Mouse (Mus musculus): ENCODE measurements around the gene Tprkb. TPM values are rescaled to one million over a fixed set of nuclear protein-coding genes. Genes with fewer than 3 reads are reported as not detected.
"Not testable (repeated sequence)": the region's sequence is repeated elsewhere in the genome, so short reads cannot be mapped to it uniquely, and the experiment has no call there.

Tprkb gene
- 8.1 and 15.2 TPM in 2 replicates for polyA plus RNA-seq (2012; rRNA removed)

DNA sequence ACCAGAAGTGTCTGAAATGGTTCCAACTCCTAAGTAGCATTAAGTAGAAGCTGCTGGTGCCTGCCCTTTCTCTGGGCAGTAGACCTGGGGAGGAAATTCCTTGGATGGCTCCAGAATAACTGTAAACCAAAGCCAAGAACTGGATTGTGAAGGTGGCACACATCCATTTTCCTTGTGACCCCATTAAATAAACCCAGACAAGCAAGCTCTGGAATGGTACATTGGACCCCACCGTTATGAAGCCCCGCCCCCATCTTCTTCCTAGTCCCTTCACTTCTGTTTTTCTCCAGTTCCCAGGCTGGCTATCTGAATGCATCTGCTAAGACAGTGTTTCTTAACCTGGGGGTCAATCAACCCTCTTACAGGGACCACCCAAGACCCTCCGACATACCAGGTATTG, at the start of gene Tprkb:
Gene Tprkb (plus strand): TSS at position 279 of the 400 bp plus-strand sequence.
- no peak for DNase-seq
- TF ChIP-seq CTCF (IDR thresholded peaks at IDR 0.05; ENCODE audit: insufficient read depth, low read length): no peak
- no peak for TF ChIP-seq POLR2A (IDR thresholded peaks at IDR 0.05; ENCODE audit: borderline replicate concordance, extremely low read depth, low read depth, low read length)
- 70% methylated on average over 3 of the region's 3 CpGs for WGBS
- Histone ChIP-seq H3K4me1 (ENCODE audit: control insufficient read depth, insufficient read depth, low read length) (peaks cover 2% of the 10 kb centered on the region; the same call in 1 of the 2 replicates), H3K4me3 (replicated peaks; ENCODE audit: extremely low read depth, low read depth, low read length) (no peak within 1 kb of the TSS)

DNA sequence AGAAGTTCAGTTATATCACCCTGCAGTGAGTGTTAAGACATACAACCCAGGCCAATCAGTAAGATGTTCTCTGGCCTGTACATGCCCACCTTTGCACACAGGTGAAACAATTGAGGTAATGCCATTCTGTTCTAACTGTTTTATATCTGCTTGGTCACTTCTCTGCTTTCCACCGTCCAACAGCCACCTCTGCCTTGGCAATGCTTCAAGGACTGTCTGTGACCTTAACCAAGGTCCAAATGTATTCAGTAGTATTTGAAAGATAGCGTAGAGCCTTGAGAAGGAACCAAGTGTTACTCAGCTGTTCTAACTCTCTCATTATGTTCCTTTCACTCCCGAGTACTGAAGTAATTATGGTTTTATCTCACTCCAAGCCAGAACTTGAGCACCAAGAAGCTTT, 49.1 kb upstream of the Tprkb start:
- Histone ChIP-seq H3K4me1 (ENCODE audit: control insufficient read depth, insufficient read depth, low read length) (no peaks in the 10 kb centered on the region), H3K4me3 (replicated peaks; ENCODE audit: extremely low read depth, low read depth, low read length) (no peak overlapping the region)
- DNase-seq: no peak
- TF ChIP-seq CTCF (IDR thresholded peaks at IDR 0.05; ENCODE audit: insufficient read depth, low read length) (no peak), POLR2A (IDR thresholded peaks at IDR 0.05; ENCODE audit: borderline replicate concordance, extremely low read depth, low read depth, low read length) (no peak)
- WGBS: 52% methylated on average over 3 of the region's 3 CpGs

DNA sequence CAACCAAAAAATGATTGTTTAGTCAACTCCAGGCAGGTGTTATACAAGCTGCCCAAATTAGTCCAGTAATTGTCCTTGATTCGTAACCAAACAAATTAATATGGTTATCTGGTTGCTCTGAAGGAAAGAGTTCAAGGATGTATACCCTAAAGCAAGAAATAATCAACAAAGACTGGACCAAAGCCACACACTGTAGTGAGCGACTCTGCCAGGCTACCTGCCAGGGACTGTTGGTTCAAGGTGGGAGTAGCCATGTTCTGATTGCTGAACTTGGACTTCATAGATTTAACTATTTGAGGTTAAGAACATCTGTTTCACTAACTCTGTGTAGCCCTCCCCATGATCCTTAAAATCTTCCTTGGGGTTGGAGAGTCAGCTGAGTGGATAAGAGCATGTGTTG, 48.5 kb upstream of the Tprkb start:
- no peaks in the 10 kb centered on the region for H3K4me1 ChIP-seq (ENCODE audit: control insufficient read depth, insufficient read depth, low read length)
- DNase-seq: no peak
- no peak for TF ChIP-seq POLR2A (IDR thresholded peaks at IDR 0.05; ENCODE audit: borderline replicate concordance, extremely low read depth, low read depth, low read length)
- no peak for TF ChIP-seq CTCF (IDR thresholded peaks at IDR 0.05; ENCODE audit: insufficient read depth, low read length)
- no peak overlapping the region for H3K4me3 ChIP-seq (replicated peaks; ENCODE audit: extremely low read depth, low read depth, low read length)
- 74% methylated on average over 2 of the region's 2 CpGs for WGBS

DNA sequence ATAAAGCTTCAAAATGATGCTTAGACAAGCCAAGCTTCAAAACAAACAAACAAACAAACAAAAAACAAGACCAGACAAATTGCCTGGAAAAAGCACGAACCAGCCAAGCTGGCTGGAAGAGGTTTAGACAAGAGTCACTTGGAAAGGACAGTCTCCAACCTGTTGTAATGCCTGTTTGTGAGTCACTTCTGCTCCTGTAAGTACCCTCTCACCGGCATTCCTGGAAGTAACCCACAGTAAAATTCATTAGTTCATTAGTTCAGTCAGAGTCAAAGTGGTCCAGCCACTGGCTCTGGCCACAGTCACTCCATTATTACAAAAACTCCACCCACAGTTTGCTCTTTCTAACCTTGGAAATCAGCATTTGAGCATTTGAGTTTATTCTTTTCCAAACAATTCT, 47.8 kb upstream of the Tprkb start:
- TF ChIP-seq POLR2A (IDR thresholded peaks at IDR 0.05; ENCODE audit: borderline replicate concordance, extremely low read depth, low read depth, low read length): no peak
- TF ChIP-seq CTCF (IDR thresholded peaks at IDR 0.05; ENCODE audit: insufficient read depth, low read length): no peak
- no peaks in the 10 kb centered on the region for H3K4me1 ChIP-seq (ENCODE audit: control insufficient read depth, insufficient read depth, low read length)
- no peak for DNase-seq
- H3K4me3 ChIP-seq (replicated peaks; ENCODE audit: extremely low read depth, low read depth, low read length): no peak overlapping the region
- WGBS: 72% methylated on average over 2 of the region's 2 CpGs

DNA sequence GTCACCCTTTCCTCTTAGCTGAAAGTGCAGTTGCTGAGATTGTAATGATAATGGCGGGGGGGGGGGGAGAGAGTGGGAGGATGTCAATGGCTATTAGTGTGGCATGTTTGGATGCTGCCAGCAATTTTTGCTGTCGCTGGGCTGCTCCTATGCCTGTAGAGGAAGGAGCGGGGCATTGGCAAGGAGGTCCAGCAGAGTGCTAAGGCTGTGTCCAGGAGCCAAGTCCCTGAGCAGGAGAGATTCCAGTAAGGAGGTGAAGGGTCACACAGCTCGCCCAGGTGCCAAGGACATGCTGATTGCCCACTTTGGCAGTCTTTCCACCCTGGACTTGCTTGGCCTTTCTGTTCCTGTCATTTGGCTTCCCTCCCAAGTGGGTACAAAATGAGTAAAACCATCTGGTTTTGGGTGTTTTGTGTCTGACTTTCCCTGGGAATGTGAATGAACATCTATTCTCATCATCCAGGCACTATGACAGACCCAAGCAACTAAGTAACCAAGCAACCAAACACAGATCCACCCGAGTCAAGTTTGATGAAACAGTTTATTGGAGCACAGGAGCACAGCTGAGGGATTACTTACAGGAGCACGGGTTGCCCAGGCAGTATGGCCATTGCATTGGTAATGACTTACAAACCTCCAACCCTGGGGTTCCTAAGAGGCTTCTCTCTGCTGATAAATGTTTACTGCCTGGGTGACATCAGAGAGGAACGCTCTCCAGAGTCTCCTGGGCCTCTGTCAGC, 46.6 kb upstream of the Tprkb start:
- H3K4me1 ChIP-seq (ENCODE audit: control insufficient read depth, insufficient read depth, low read length); DNase-seq; H3K4me3 ChIP-seq (replicated peaks; ENCODE audit: extremely low read depth, low read depth, low read length): not testable (repeated sequence)
- 59% methylated on average over 6 of the region's 7 CpGs for WGBS

DNA sequence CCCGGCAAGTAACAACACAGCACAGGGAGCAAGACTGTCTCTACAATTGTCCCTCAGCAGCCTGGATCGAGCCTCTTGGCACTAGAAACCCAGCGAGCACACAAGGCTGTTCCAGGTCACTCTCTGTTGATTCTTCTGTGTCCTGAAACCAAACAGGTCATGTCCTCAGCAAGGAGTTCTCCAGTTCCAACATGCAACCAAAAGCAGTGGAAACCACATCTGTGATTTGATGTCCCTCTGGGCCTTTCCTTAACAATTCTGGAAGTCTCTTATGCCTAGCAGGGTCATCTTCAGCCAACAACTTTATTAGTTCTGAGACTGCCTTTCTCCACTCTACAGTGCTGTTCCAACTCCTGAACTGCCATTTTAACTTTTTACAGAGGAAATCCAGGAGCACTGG, 45.5 kb upstream of the Tprkb start:
- DNase-seq; H3K4me1 ChIP-seq (ENCODE audit: control insufficient read depth, insufficient read depth, low read length); H3K4me3 ChIP-seq (replicated peaks; ENCODE audit: extremely low read depth, low read depth, low read length): not testable (repeated sequence)
- WGBS: 81% methylated on average over 3 of the region's 3 CpGs

DNA sequence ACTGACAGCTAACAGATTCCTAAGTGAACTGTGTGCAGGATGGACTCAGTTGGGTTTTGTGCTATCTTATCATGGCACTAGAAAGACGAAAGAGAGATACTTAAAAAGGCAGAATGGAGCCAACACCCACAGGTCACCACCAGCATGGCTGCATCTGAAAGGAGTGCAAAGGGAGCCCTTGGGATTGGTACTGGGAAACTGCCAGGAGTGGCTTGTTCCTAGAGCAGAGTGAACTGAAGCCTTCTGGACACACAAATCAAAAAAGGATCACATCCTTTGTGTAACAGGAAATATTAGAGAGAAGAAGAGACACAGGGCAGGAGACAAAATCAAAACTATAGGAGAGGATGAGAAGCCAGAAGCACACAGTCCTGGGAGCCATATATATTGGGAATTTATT, 44.7 kb upstream of the Tprkb start:
- 46% methylated on average over 1 of the region's 1 CpGs for WGBS
- DNase-seq; H3K4me3 ChIP-seq (replicated peaks; ENCODE audit: extremely low read depth, low read depth, low read length); H3K4me1 ChIP-seq (ENCODE audit: control insufficient read depth, insufficient read depth, low read length): not testable (repeated sequence)

DNA sequence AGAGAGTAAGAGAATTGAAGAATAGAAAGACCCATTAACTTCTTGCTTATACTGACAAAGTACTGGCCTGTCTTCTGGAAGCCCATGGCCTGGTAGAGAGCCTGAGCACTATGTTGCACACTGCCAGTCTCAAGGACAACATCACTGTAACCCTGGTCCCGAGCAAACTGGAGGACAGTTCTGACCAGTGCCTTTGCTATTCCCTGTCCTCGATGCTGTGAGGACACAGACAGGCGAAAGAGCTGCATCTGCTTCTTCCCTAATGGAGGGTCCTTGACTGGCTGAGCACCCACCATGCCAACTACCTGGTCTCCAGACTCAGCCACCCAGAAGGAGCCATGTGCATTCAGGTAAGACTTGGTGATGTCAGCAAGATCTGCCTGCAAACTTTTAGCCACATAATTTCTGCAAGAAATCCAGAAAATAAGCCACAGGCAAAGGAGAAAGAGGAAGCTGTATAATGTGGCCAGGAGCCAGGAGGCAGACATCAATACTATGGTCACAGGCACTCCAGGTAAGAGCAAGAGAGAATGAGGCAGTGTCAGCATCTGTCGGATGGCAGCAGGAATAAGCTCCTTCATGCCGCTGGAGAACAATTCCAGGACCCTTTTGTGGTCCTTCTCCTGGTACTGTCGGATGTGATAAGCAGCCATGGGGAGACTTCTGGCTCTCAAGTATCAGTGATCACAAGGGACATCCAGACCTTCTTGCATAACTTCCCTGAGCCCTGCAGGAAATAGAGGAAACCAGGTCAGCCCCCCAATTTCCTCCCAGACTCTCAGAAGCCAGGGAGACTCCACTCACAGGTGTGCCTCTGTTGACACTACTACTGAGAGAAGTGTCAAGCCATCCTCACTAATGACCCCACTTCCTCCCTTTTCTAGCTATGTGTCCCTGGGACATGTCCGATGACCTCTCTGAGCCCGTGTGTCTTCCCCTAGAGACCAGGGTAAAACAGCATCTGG, 43.7 kb upstream of the Tprkb start:
- no peak overlapping the region for H3K4me3 ChIP-seq (replicated peaks; ENCODE audit: extremely low read depth, low read depth, low read length)
- no peak for DNase-seq
- 55% methylated on average over 8 of the region's 8 CpGs for WGBS
- no peaks in the 10 kb centered on the region for H3K4me1 ChIP-seq (ENCODE audit: control insufficient read depth, insufficient read depth, low read length)
- TF ChIP-seq POLR2A (IDR thresholded peaks at IDR 0.05; ENCODE audit: borderline replicate concordance, extremely low read depth, low read depth, low read length) (no peak), CTCF (IDR thresholded peaks at IDR 0.05; ENCODE audit: insufficient read depth, low read length) (no peak)

DNA sequence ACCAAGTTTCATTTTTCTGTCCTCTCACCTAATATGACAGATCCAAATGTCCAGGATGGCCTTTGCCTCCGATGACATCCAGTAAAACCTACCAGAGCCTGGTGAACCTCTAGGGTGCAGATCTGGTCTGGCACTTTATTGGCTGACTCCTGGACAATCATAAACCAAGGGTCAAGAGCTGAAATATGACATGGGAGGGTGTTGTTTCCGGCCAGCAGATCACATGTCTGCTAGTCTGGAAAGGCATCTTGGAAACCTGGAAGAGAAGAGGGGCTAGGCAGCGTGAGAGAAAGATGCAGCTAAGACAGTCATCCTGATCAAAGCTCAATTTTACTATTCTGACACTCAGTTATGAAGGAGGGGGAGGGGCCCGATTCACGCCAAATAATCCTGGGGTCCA, 42.7 kb upstream of the Tprkb start, which contains the start of gene Nat8f2:
Gene Nat8f2 (minus strand): TSS at position 153 of the 400 bp plus-strand sequence.
- DNase-seq; H3K4me3 ChIP-seq (replicated peaks; ENCODE audit: extremely low read depth, low read depth, low read length); H3K4me1 ChIP-seq (ENCODE audit: control insufficient read depth, insufficient read depth, low read length): not testable (repeated sequence)
- 70% methylated on average over 5 of the region's 5 CpGs for WGBS

DNA sequence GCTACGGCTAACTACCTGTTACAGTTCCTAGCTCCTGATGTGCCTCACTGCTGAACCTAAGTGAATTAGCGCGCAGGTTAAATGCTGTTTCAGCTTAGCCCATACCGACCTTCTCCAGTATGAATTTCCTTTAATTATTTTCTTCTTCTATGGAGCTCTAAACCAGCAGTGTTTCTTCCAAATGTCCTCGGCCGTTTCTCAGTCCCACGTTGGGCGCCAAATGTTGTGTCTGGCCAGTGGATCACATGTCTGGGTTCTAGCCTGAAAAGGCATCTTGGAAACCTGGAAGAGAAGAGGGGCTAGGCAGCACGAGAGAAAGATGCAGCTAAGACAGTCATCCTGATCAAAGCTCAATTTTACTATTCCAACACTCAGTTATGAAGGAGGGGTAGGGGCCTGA, 28.4 kb upstream of the Tprkb start:
- WGBS: 91% methylated on average over 9 of the region's 9 CpGs
- not testable (repeated sequence) for DNase-seq; H3K4me1 ChIP-seq (ENCODE audit: control insufficient read depth, insufficient read depth, low read length)

More for the DNA sequence above, 28.4 kb upstream of the Tprkb start:
- H3K4me3 ChIP-seq (replicated peaks; ENCODE audit: extremely low read depth, low read depth, low read length): not testable (repeated sequence)
